Mouse (Mus musculus): Measurements from ENCODE around the gene Ola1.

The Ola1 gene

GRCm38 (mm10) chr2:73164666-73165065 is 54.1 kb downstream of the Ola1 start:
- in situ Hi-C loops (cut with MboI; ENCODE audit: low pct_unique_long_range_greater_than_20kb in 1 of 2, low sequenced_read_pairs in 2 of 2, unreplicated experiment in 1 of 2): no loop called here

- in situ Hi-C loops (cut with MboI; ENCODE audit: low pct_unique_long_range_greater_than_20kb in 1 of 2, low sequenced_read_pairs in 2 of 2, unreplicated experiment in 1 of 2): no loop called here
These were observed 58.0 kb downstream of the Ola1 start for GRCm38 (mm10) chr2:73160772-73161171.

GRCm38 (mm10) chr2:73157202-73157601 is 61.5 kb downstream of the Ola1 start:
- in situ Hi-C loops (cut with MboI; ENCODE audit: low pct_unique_long_range_greater_than_20kb in 1 of 2, low sequenced_read_pairs in 2 of 2, unreplicated experiment in 1 of 2): no loop called here

- in situ Hi-C loops (cut with MboI; ENCODE audit: low pct_unique_long_range_greater_than_20kb in 1 of 2, low sequenced_read_pairs in 2 of 2, unreplicated experiment in 1 of 2): no loop called here
These were observed 68.2 kb downstream of the Ola1 start for GRCm38 (mm10) chr2:73150526-73150925.

GRCm38 (mm10) chr2:73146111-73146510 is 72.6 kb downstream of the Ola1 start:
- in situ Hi-C loops (cut with MboI; ENCODE audit: low pct_unique_long_range_greater_than_20kb in 1 of 2, low sequenced_read_pairs in 2 of 2, unreplicated experiment in 1 of 2): no loop called here

GRCm38 (mm10) chr2:73143732-73144131 is 75.0 kb downstream of the Ola1 start:
- in situ Hi-C loops (cut with MboI; ENCODE audit: low pct_unique_long_range_greater_than_20kb in 1 of 2, low sequenced_read_pairs in 2 of 2, unreplicated experiment in 1 of 2): no loop called here

- in situ Hi-C loops (cut with MboI; ENCODE audit: low pct_unique_long_range_greater_than_20kb in 1 of 2, low sequenced_read_pairs in 2 of 2, unreplicated experiment in 1 of 2): no loop called here
These were observed 75.8 kb downstream of the Ola1 start for GRCm38 (mm10) chr2:73142832-73143470.

GRCm38 (mm10) chr2:73132897-73133296 is 85.8 kb downstream of the Ola1 start:
- in situ Hi-C loops (cut with MboI; ENCODE audit: low pct_unique_long_range_greater_than_20kb in 1 of 2, low sequenced_read_pairs in 2 of 2, unreplicated experiment in 1 of 2): no loop called here

GRCm38 (mm10) chr2:73127686-73128085 is 91.0 kb downstream of the Ola1 start:
- in situ Hi-C loops (cut with MboI; ENCODE audit: low pct_unique_long_range_greater_than_20kb in 1 of 2, low sequenced_read_pairs in 2 of 2, unreplicated experiment in 1 of 2): no loop called here

- in situ Hi-C loops (cut with MboI; ENCODE audit: low pct_unique_long_range_greater_than_20kb in 1 of 2, low sequenced_read_pairs in 2 of 2, unreplicated experiment in 1 of 2): no loop called here
These were observed 99.9 kb downstream of the Ola1 start for GRCm38 (mm10) chr2:73118781-73119180.

GRCm38 (mm10) chr2:73107089-73107488 is 111.6 kb downstream of the Ola1 start:
- in situ Hi-C loops (cut with MboI; ENCODE audit: low pct_unique_long_range_greater_than_20kb in 1 of 2, low sequenced_read_pairs in 2 of 2, unreplicated experiment in 1 of 2): no loop called here

- in situ Hi-C loops (cut with MboI; ENCODE audit: low pct_unique_long_range_greater_than_20kb in 1 of 2, low sequenced_read_pairs in 2 of 2, unreplicated experiment in 1 of 2): loop anchor here in 1 of 2 experiments (25.0 kb wide), 1 partner anchor 316 kb away; no protein-coding TSS in a partner anchor
These were observed 122.2 kb downstream of the Ola1 start for GRCm38 (mm10) chr2:73096491-73096890.

GRCm38 (mm10) chr2:73095300-73095699 is 123.4 kb downstream of the Ola1 start:
- in situ Hi-C loops (cut with MboI; ENCODE audit: low pct_unique_long_range_greater_than_20kb in 1 of 2, low sequenced_read_pairs in 2 of 2, unreplicated experiment in 1 of 2): loop anchor here in 1 of 2 experiments (25.0 kb wide), 1 partner anchor 317 kb away; no protein-coding TSS in a partner anchor

GRCm38 (mm10) chr2:73093032-73093431 is 125.7 kb downstream of the Ola1 start:
- in situ Hi-C loops (cut with MboI; ENCODE audit: low pct_unique_long_range_greater_than_20kb in 1 of 2, low sequenced_read_pairs in 2 of 2, unreplicated experiment in 1 of 2): loop anchor here in 1 of 2 experiments (25.0 kb wide), 1 partner anchor 319 kb away; no protein-coding TSS in a partner anchor

- in situ Hi-C loops (cut with MboI; ENCODE audit: low pct_unique_long_range_greater_than_20kb in 1 of 2, low sequenced_read_pairs in 2 of 2, unreplicated experiment in 1 of 2): loop anchor here in 1 of 2 experiments (25.0 kb wide), 1 partner anchor 321 kb away; no protein-coding TSS in a partner anchor
These were observed 127.4 kb downstream of the Ola1 start for GRCm38 (mm10) chr2:73091302-73091701.

GRCm38 (mm10) chr2:73087641-73088040 is 131.1 kb downstream of the Ola1 start:
- in situ Hi-C loops (cut with MboI; ENCODE audit: low pct_unique_long_range_greater_than_20kb in 1 of 2, low sequenced_read_pairs in 2 of 2, unreplicated experiment in 1 of 2): loop anchor here in 1 of 2 experiments (25.0 kb wide), 1 partner anchor 325 kb away; no protein-coding TSS in a partner anchor

GRCm38 (mm10) chr2:73085669-73086304 is 132.9 kb downstream of the Ola1 start:
- in situ Hi-C loops (cut with MboI; ENCODE audit: low pct_unique_long_range_greater_than_20kb in 1 of 2, low sequenced_read_pairs in 2 of 2, unreplicated experiment in 1 of 2): loop anchor here in 1 of 2 experiments (25.0 kb wide), 1 partner anchor 327 kb away; no protein-coding TSS in a partner anchor

GRCm38 (mm10) chr2:73082476-73082875 is 136.2 kb downstream of the Ola1 start:
- in situ Hi-C loops (cut with MboI; ENCODE audit: low pct_unique_long_range_greater_than_20kb in 1 of 2, low sequenced_read_pairs in 2 of 2, unreplicated experiment in 1 of 2): loop anchor here in 1 of 2 experiments (25.0 kb wide), 1 partner anchor 330 kb away; no protein-coding TSS in a partner anchor

GRCm38 (mm10) chr2:73081861-73082260 is 136.9 kb downstream of the Ola1 start:
- in situ Hi-C loops (cut with MboI; ENCODE audit: low pct_unique_long_range_greater_than_20kb in 1 of 2, low sequenced_read_pairs in 2 of 2, unreplicated experiment in 1 of 2): loop anchor here in 1 of 2 experiments (25.0 kb wide), 1 partner anchor 330 kb away; no protein-coding TSS in a partner anchor
